Mouse (Mus musculus) liver, adult 2 months (tissue): ENCODE measurements around the gene Apbb2.

ENCODE experiments used
- CTCF ChIP-seq: fragments of 200-500 bp; IDR thresholded peaks from 2 replicates; pipeline ENCODE4 v1.5.1; 2011; ENCODE audit warnings: low read depth, low read length, control low read depth
- POLR2A ChIP-seq: fragments of 200-500 bp; IDR thresholded peaks from 2 replicates; pipeline ENCODE4 v1.6.1; 2011; ENCODE audit warnings: low read length, control low read depth; ENCODE audit not compliant: insufficient read depth; ENCODE audit errors: extremely low read depth

DNA sequence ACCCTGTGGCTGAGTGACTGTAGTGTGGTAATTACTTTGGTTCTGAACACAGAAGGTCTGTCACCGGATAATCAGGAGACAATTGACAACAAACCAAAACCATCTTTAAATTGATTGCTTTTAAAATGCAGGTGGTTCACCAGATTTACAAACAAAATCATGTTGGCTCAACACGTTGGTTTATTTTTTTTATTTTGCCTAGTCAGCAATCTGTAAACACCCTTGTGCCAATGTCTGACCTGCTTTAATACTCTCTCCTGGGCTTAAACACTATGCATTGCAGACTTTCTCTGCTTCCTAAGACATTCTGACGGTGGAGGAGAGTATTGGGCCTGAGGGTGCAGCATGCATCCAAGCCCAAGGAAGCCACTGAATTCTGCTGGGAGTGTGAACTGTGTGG lies 22.3 kb downstream of the Apbb2 start:
- TF ChIP-seq CTCF (no peak), POLR2A (no peak)
